Mouse (Mus musculus) neural tube, embryonic 13.5 days (tissue): Measurements from ENCODE around the gene Lrrn4cl. TPM values are rescaled to one million over a fixed set of nuclear protein-coding genes. Genes with fewer than 3 reads are reported as not detected.
"Not testable (repeated sequence)": the region's sequence is repeated elsewhere in the genome, so short reads cannot be mapped to it uniquely, and the experiment has no call there.

Source experiments
- ATAC-seq: fragments of 200-750 bp; cut with Nextera tagmentation; 2 replicates; pipeline ENCODE4 v1.8.0; 2017; ENCODE audit warnings: low read depth, mild to moderate bottlenecking, moderate TSS enrichment, moderate library complexity
- H3K27ac ChIP-seq: fragments of 300-500 bp; sonication (generic); replicated peaks from 2 replicates; pipeline ENCODE4 v1.5.1; 2015; ENCODE audit warnings: moderate library complexity, mild to moderate bottlenecking, inconsistent platforms
- H3K27me3 ChIP-seq: fragments of 300-500 bp; sonication (generic); 2 replicates; pipeline ENCODE4 v1.6.1; 2015; ENCODE audit warnings: mild to moderate bottlenecking, inconsistent platforms
- H3K36me3 ChIP-seq: fragments of 300-500 bp; sonication (generic); 2 replicates; pipeline ENCODE4 v1.6.1; 2015; ENCODE audit warnings: mild to moderate bottlenecking, inconsistent platforms
- H3K4me1 ChIP-seq: fragments of 300-500 bp; sonication (generic); replicated peaks from 2 replicates; pipeline ENCODE4 v1.6.1; 2015; ENCODE audit warnings: inconsistent platforms
- H3K4me2 ChIP-seq: fragments of 300-500 bp; sonication (generic); 2 replicates; pipeline ENCODE4 v1.6.1; 2015; ENCODE audit warnings: inconsistent platforms, mild to moderate bottlenecking, moderate library complexity
- H3K4me3 ChIP-seq: fragments of 300-500 bp; sonication (generic); 2 replicates; pipeline ENCODE4 v1.5.1; 2015; ENCODE audit warnings: mild to moderate bottlenecking, inconsistent platforms
- H3K9ac ChIP-seq: fragments of 300-500 bp; sonication (generic); 2 replicates; pipeline ENCODE4 v1.6.1; 2015; ENCODE audit warnings: moderate library complexity, mild to moderate bottlenecking, inconsistent platforms
- H3K9me3 ChIP-seq: fragments of 300-500 bp; sonication (generic); 2 replicates; pipeline ENCODE4 v1.6.1; 2016; ENCODE audit warnings: inconsistent platforms
- WGBS: fragments of 180-500 bp; shearing (Covaris S2); methylation state at CpG from one replicate; pipeline ENCODE4 v1.1.7; 2015; 5-methylcytosine and 5-hydroxymethylcytosine counted together
- polyA plus RNA-seq: library from polyadenylated mRNA; unstranded; fragments of >200 nt; fragmentation: Nextera tagmentation; extraction: Ambion mirVana; gene quantifications from 2 replicates; pipeline ENCODE4 v1.2.1, GENCODE M21; 2015

Lrrn4cl gene
- polyA plus RNA-seq, 1 experiment from 2014 or later = 0.96 TPM

DNA sequence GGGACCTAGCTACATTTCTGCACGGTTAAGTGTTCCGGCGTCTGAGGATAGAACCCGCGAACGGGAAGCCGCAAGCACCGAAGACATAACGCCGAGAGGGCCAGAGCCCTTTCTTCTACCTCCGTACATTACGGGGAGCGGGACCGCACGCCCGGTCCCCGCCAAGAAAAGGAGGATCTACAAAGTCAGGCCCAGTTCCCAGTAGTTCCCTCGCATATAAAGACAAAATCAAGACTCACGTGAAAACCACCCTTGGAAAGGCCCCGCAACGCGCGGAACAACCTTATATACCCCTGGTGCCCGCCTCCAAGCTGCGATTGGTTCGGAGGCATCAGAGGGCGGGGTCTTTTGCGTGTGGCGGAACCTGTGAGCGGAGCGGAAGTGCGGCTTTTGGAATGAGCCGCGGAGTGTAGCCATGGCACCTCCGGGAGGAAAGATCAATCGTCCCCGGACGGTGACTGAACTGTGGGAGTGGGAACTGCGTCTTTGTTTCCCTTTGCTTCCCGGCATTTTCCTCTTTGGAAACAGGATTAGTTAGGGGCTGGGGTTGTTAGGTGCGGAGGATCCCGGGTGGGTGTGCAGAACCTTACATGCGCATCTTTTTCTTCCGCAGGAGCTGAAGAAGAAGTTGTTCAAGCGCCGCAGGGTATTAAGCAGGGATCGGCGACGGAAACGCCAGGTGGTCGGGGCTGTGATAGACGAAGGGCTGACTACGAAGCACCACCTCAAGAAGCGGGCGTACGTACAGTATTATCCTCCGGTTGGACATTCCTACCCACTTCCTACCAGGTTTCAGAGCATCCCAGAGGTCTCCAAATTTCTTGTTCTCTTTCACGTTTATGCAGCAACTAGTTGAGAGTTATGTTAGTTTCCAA, 38.2 kb downstream of the Lrrn4cl start, which contains the start of the genes 1810009A15Rik and Gm49416:
Gene 1810009A15Rik (plus strand): TSS at position 343 of the 875 bp plus-strand sequence.
Gene Gm49416 (plus strand): TSS at position 416 of the 875 bp plus-strand sequence.
- Histone ChIP-seq H3K9ac (peak within 1 kb of the TSS; percentile 85), H3K36me3 (peaks cover 14% of the 10 kb centered on the region), H3K27ac (peak within 1 kb of the TSS; percentile 91), H3K9me3 (no peaks in the 10 kb centered on the region), H3K4me3 (peak within 1 kb of the TSS; percentile 60), H3K4me1 (peaks cover 31% of the 10 kb centered on the region), H3K4me2 (peak within 1 kb of the TSS; percentile 80), H3K27me3 (no peaks in the 10 kb centered on the region)
- under 1% methylated on average over 58 of the region's 58 CpGs for WGBS
- peak; percentile 95 for ATAC-seq

DNA sequence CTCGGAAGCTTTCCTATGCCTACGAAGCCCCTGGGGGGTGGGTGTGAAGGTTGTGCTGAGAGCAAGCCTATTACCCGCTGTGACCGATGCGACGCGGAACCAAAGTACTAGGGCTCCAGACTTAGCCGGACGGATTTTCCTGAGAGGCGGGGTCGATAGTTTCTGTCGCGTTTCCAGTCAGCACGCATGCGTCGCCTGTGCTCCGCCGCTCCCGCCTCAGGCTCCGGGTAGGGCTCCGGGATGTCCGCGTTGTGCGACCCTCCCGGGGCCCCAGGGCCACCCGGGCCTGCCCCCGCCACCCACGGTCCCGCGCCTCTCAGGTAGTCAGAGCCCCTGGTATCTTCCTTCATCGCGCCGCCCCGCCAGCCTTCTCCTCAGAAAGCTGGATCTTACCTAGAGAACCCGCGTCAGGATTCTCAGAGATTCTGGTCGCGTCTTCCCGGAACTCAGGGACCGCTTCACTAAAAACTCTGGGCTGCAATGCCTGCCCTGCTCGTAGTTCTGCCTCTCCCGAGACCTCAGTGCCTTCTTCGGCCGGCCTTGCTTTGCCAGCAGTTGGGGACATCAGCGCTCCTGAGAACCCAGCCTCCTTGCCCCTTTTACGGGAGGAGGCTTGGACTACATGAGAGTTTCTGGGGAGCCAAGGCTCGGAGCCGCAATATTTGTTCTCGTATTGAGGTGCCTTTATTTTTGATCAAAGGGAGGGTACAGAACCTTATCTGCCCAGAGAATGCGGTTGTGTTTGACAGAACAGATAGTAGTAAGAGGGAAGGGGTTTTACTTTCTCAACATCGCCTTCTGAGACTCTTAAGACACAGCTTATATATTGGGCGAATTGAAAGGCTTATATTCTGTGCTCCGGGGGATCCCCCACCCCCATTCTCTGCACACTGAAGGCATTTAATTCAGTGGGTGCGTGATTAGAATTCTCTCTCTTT, 42.5 kb downstream of the Lrrn4cl start, which contains the start of gene Ints5:
Gene Ints5 (plus strand): TSS at position 177 of the 938 bp plus-strand sequence.
- H3K4me2 ChIP-seq = peak within 1 kb of the TSS; percentile 97
- no peaks in the 10 kb centered on the region for H3K9me3 ChIP-seq
- ATAC-seq = peak; percentile 21
- peak within 1 kb of the TSS; percentile 85 for H3K4me3 ChIP-seq
- peak within 1 kb of the TSS; percentile 90 for H3K27ac ChIP-seq
- WGBS = 3% methylated on average over 54 of the region's 54 CpGs
- no peaks in the 10 kb centered on the region for H3K27me3 ChIP-seq
- peaks cover 32% of the 10 kb centered on the region for H3K36me3 ChIP-seq
- H3K4me1 ChIP-seq = peaks cover 42% of the 10 kb centered on the region
- H3K9ac ChIP-seq = peak within 1 kb of the TSS; percentile 97

DNA sequence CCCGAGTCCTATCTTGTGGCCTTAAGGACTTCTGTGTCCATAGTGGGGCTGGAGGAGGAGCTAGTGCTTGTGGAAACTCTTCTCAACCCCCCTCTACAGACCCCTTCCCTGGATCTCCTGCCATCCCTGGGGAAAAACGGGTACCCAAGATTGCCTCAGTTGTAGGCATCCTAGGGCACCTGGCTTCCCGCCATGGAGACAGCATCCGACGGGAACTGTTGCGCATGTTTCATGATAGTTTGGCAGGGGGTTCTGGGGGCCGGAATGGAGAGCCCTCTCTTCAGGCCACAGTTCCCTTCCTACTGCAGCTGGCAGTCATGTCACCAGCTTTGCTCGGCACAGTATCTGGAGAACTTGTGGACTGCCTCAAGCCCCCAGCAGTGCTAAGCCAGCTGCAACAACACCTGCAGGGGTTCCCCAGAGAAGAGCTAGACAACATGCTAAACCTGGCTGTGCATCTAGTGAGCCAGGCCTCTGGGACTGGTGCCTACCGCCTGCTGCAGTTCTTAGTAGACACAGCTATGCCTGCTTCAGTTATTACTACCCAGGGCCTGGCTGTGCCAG, 44.9 kb downstream of the Lrrn4cl start:
- H3K4me3 ChIP-seq = no peak overlapping the region
- H3K4me1 ChIP-seq = peaks cover 48% of the 10 kb centered on the region
- H3K9ac ChIP-seq = 0 out of 2 replicates have a peak overlapping the region, but pooled peaks have one; percentile 13
- ATAC-seq = no peak
- H3K27me3 ChIP-seq = no peaks in the 10 kb centered on the region
- no peak overlapping the region for H3K4me2 ChIP-seq
- H3K27ac ChIP-seq = no peak overlapping the region
- peaks cover 27% of the 10 kb centered on the region for H3K36me3 ChIP-seq
- WGBS = 97% methylated on average over 9 of the region's 9 CpGs
- H3K9me3 ChIP-seq = no peaks in the 10 kb centered on the region

DNA sequence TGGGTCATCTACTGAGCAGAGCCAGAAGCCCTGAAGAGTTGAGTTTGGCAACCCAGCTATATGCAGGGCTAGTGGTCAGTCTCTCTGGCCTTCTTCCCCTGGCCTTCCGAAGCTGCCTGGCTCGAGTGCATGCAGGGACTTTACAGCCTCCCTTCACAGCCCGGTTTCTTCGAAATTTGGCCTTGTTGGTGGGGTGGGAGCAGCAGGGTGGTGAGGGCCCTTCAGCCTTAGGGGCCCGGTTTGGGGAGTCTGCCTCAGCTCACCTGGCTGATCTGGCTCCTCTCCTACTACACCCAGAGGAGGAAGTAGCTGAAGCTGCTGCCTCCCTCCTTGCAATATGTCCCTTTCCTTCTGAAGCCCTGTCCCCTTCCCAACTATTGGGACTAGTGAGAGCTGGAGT, 45.7 kb downstream of the Lrrn4cl start:
- peak overlapping the region; percentile 95 for H3K9ac ChIP-seq
- not testable (repeated sequence) for H3K4me3 ChIP-seq, H3K9me3 ChIP-seq, ATAC-seq, H3K27me3 ChIP-seq, H3K4me2 ChIP-seq
- WGBS = 89% methylated on average over 5 of the region's 5 CpGs
- H3K27ac ChIP-seq = peak overlapping the region; percentile 85; the same call in 1 of the 2 replicates
- peaks cover 21% of the 10 kb centered on the region for H3K36me3 ChIP-seq
- peaks cover 53% of the 10 kb centered on the region for H3K4me1 ChIP-seq

DNA sequence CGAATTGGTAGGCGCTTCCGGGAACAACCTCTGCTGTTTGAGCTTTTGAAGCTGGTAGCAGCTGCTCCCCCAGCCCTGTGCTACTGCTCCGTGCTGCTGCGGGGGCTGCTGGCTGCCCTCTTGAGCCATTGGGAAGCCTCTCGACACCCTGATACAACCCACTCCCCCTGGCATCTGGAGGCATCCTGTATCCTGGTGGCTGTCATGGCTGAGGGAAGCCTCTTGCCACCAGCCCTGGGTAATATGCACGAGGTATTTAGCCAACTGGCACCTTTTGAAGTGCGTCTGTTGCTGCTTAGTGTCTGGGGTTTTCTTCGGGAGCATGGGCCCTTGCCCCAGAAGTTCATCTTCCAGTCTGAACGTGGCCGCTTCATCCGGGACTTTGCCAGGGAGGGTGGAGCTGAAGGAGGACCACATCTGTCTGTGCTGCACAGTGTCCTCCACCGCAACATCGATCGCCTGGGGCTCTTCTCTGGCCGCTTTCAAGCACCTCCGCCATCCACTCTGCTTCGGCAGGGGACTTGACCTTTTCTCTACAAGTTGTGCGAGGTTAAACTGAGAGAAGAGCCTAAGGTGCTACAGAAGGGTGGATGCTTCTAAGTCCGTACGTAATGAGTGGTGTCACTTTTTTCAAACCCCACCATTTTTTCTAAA, 46.8 kb downstream of the Lrrn4cl start:
- Histone ChIP-seq H3K9ac (peak overlapping the region; percentile 95), H3K4me2 (peak overlapping the region; percentile 96), H3K4me3 (peak overlapping the region; percentile 98), H3K4me1 (peaks cover 55% of the 10 kb centered on the region), H3K27ac (peak overlapping the region; percentile 85), H3K36me3 (peaks cover 26% of the 10 kb centered on the region)
- peak; percentile 68 for ATAC-seq
- not testable (repeated sequence) for H3K9me3 ChIP-seq, H3K27me3 ChIP-seq
- WGBS = 18% methylated on average over 21 of the region's 21 CpGs

DNA sequence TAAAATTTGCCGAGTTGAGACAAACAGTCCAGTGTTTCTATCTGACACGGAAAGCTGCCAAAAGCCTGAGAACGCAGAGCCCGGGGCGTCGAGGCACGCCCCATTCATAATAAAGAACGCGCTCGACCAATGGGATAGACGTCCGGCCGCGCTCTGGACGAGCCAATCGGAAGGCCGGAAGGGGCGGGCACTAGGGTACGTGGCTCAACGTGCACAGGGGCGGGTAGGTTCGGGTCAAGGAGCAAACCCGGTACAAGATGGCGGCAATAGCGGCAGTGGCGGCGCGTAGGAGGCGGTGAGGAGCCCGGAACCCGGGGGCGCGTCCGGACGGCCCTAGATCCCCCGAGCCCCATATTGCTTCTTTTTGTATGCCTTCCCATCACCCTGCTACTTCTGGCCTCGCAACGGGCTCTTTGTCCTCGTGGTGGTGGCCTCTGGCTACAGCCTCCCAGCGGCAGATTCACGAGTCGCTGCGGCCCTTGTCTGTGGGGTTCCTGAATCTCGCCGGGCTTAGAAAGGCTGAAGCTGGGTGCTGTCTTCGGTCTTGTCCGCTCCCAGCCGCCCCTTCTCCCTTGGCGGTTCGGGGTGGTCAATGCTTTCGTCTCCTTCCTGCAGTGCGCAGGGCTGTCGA, 47.4 kb downstream of the Lrrn4cl start, which contains the start of gene Ganab:
Gene Ganab (plus strand): TSS at position 207 of the 631 bp plus-strand sequence.
- ATAC-seq = peak; percentile 98
- Histone ChIP-seq H3K36me3 (peaks cover 31% of the 10 kb centered on the region), H3K27me3 (no peaks in the 10 kb centered on the region), H3K27ac (peak within 1 kb of the TSS; percentile 90), H3K9ac (peak within 1 kb of the TSS; percentile 95), H3K4me2 (peak within 1 kb of the TSS; percentile 96), H3K9me3 (no peaks in the 10 kb centered on the region), H3K4me1 (peaks cover 52% of the 10 kb centered on the region), H3K4me3 (peak within 1 kb of the TSS; percentile 98)
- WGBS = under 1% methylated on average over 53 of the region's 53 CpGs

DNA sequence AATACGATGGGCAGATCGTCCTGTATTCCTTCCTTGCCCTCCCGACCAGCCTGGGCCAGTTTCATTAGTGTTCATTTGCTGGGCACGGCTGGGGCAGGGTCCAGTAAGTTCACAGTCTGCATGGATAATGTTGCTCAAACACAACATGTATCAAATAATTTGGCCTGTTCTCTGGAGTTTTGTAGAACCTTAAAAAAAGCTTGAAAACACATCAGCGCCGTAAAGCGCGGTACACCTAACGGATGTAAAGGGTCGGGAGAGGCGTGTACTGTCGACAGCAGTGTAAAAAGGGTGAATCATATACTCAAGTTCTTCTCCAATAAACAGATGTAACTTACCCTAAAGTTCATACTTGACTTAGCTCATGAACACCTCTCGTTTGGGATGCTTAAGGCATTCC, 48.0 kb downstream of the Lrrn4cl start:
- ATAC-seq = no peak
- peaks cover 48% of the 10 kb centered on the region for H3K4me1 ChIP-seq
- H3K9ac ChIP-seq = peak overlapping the region; percentile 95
- peak overlapping the region; percentile 96 for H3K4me2 ChIP-seq
- peak overlapping the region; percentile 90 for H3K27ac ChIP-seq
- H3K9me3 ChIP-seq = no peaks in the 10 kb centered on the region
- H3K4me3 ChIP-seq = peak overlapping the region; percentile 98
- peaks cover 36% of the 10 kb centered on the region for H3K36me3 ChIP-seq
- no peaks in the 10 kb centered on the region for H3K27me3 ChIP-seq
- WGBS = 14% methylated on average over 13 of the region's 13 CpGs

DNA sequence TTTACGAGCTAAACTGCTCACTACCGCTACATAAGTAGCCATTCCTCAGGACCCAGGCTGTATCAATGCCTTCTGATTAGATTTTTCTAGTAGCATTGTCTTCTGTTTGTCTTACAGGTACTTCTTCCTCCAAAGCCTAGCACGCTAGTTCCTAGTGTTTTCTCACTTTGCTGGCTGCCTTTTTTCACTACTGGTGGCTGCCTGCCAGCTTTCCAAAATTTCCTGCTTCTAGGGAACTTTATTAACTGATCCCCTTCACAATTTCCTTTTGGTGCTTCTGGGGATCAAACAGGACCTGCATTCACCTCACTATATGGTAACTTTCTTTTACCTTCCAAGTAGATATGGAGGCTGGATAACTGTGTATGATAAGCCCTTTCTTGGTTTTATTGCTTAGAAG, 48.5 kb downstream of the Lrrn4cl start:
- Histone ChIP-seq H3K4me3 (peak overlapping the region; percentile 98), H3K27me3 (no peaks in the 10 kb centered on the region), H3K9ac (peak overlapping the region; percentile 95), H3K4me2 (peak overlapping the region; percentile 96), H3K9me3 (no peaks in the 10 kb centered on the region), H3K27ac (no peak overlapping the region), H3K4me1 (peaks cover 43% of the 10 kb centered on the region), H3K36me3 (peaks cover 40% of the 10 kb centered on the region)
- ATAC-seq = no peak
- 56% methylated on average over 3 of the region's 3 CpGs for WGBS

DNA sequence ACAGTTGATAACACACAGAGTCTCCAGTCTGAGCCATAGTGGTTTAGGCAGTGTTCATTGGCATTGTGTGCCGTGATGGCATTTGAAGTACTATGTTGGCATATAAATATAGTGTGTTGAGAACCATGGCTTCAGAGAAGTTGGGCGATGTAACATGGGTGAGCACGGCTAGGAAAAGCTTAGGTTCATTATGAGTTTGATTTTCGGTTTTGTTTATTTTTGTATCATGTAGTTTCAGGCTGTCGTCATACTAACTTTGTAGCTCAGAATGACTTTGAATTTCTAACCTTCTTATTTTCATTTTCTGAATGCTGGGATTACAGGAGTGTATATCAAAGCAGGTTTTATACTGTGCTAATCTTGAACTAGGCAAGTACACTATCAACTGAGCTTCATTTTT, 52.8 kb downstream of the Lrrn4cl start:
- no peak overlapping the region for H3K27ac ChIP-seq
- ATAC-seq = no peak
- H3K4me1 ChIP-seq = peaks cover 25% of the 10 kb centered on the region
- no peaks in the 10 kb centered on the region for H3K9me3 ChIP-seq
- H3K36me3 ChIP-seq = peaks cover 64% of the 10 kb centered on the region
- no peak overlapping the region for H3K9ac ChIP-seq
- no peak overlapping the region for H3K4me3 ChIP-seq
- H3K4me2 ChIP-seq = no peak overlapping the region
- H3K27me3 ChIP-seq = no peaks in the 10 kb centered on the region
- WGBS = 94% methylated on average over 5 of the region's 5 CpGs
